Mouse (Mus musculus) bone marrow macrophage, adult 2 months (primary cell): ENCODE results near the gene Cfap73. TPM values are rescaled to one million over a fixed set of nuclear protein-coding genes. Genes with fewer than 3 reads are reported as not detected.

ENCODE experiments used
- H3K27ac ChIP-seq: 2 replicates; pipeline ENCODE4 v1.5.1; 2012; ENCODE audit warnings: low read depth, low read length; ENCODE audit not compliant: insufficient read depth
- H3K4me1 ChIP-seq: 2 replicates; pipeline ENCODE4 v1.6.1; 2012; ENCODE audit warnings: low read length; ENCODE audit not compliant: control insufficient read depth, insufficient read depth
- H3K4me3 ChIP-seq: 2 replicates; pipeline ENCODE4 v1.5.1; 2012; ENCODE audit warnings: mild to moderate bottlenecking, low read length, moderate library complexity; ENCODE audit not compliant: insufficient read depth
- CTCF ChIP-seq: IDR thresholded peaks from 2 replicates; pipeline ENCODE4 v1.5.1; 2012; ENCODE audit warnings: low read depth, mild to moderate bottlenecking, low read length, moderate library complexity
- POLR2A ChIP-seq: IDR thresholded peaks from 2 replicates; pipeline ENCODE4 v1.6.1; 2012; ENCODE audit warnings: mild to moderate bottlenecking, low read depth, low read length, borderline replicate concordance
- polyA plus RNA-seq: library from polyadenylated mRNA; stranded (reverse); fragments of >200 nt; gene quantifications from 2 replicates; pipeline ENCODE4 v1.2.4, GENCODE M21; 2012; ENCODE audit not compliant: missing spikeins, insufficient read depth, insufficient read length

The Cfap73 gene
- polyA plus RNA-seq, 1 experiment: not detected

DNA sequence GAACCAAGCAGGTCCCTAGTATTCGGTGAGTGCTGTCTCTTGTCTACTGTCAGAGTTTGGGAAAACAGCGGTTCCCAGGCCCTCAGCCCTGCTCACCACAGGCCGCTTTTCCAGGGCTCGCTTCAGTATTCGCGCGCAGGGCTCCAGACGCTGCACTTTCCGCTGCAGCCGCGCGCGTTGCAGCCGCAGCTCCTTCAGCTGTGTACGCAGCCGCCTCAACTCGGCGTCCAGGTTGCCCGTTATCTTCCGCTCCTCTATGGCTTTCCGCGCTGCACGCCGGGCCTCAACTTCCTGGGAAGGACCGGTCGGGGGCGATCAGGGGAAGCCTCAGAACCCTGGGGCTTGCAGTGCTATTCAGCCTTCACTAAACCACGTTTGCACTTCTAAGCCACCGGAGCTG, 2.9 kb downstream of the Cfap73 start:
- no peak overlapping the region for H3K27ac ChIP-seq
- TF ChIP-seq POLR2A (no peak), CTCF (no peak)
- H3K4me3 ChIP-seq: no peak overlapping the region
- H3K4me1 ChIP-seq: no peaks in the 10 kb centered on the region

DNA sequence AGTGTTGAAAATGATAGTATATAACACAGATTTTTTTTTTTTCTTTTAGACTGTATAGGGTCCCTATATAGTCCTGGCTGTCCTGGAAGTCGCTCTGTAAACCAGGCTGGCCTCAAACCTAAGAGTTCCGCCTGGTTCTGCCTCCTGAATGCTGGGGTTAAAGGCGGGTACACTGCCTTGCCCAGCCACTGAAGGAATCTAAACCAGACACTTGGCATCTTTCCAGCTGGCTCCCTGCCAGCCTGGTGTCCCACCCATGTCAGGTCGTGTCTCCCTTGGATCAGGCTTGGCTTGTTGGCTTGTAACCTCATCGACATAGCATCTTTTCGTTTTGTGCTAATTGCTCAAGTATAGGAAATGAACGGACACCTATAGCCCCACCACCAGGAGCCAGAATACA, 5.4 kb downstream of the Cfap73 start:
- Histone ChIP-seq H3K4me1 (no peaks in the 10 kb centered on the region), H3K4me3 (no peak overlapping the region), H3K27ac (no peak overlapping the region)
- TF ChIP-seq POLR2A (no peak), CTCF (no peak)

DNA sequence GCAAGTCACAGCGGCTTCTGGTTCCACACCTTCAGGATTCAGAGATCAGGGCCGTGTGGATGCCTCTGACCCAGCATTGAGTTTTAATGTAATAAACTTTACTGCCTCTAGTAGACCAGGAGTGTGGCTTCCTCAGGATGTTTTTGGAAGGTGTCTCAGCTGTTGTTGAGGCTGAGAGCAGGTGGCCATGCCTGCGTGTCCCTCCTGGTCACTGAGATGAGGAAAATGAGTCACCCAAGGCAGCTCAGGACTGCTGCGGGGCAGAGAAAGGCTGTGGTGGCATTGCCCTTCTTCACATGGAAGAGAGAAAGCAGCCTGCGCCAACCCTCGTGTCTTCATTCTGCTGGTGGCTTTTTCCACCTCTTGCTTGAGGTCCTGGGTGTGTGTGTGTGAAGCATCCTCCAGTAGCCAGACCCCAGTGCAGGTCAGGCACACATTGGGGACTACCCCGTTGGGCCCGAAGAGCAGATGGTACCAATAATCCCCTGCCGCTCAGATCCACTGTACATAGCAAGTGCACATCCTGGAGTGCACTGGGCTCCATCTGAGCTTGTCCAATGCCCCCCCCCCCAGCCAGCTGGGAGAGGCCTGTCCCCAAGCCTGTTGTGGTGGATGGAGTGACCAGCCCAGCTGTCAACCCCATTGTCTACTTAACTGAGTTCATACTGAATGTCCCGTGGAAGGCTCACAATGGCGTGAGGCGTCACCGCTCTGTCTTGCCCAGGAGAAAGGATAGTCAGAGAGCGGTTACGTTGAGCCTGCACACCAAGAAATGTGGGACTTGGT, 6.3 kb downstream of the Cfap73 start:
- Histone ChIP-seq H3K4me3 (no peak overlapping the region), H3K4me1 (no peaks in the 10 kb centered on the region), H3K27ac (no peak overlapping the region)
- no peak for TF ChIP-seq CTCF
- TF ChIP-seq POLR2A: no peak

DNA sequence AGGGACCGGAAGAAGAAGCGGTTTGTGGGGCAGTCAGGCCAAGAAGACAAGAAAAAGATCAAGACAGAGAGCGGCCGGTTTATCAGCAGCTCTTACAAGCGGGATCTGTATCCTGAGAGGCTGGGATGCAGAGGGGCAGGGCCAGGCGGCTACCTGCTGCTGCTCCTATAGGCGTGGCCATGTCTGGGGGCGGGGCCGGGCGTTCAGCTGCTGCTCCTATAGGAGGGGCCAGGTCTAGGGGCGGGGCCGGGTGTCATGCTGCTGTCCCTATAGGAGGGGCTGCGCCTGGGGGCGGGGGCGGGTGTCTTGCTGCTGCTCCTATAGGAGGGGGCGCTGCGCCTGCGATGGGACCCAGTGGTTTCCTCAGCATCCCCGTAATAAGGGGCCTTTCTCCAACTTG, 7.6 kb downstream of the Cfap73 start:
- no peaks in the 10 kb centered on the region for H3K4me1 ChIP-seq
- TF ChIP-seq POLR2A (no peak), CTCF (no peak)
- no peak overlapping the region for H3K27ac ChIP-seq
- no peak overlapping the region for H3K4me3 ChIP-seq

DNA sequence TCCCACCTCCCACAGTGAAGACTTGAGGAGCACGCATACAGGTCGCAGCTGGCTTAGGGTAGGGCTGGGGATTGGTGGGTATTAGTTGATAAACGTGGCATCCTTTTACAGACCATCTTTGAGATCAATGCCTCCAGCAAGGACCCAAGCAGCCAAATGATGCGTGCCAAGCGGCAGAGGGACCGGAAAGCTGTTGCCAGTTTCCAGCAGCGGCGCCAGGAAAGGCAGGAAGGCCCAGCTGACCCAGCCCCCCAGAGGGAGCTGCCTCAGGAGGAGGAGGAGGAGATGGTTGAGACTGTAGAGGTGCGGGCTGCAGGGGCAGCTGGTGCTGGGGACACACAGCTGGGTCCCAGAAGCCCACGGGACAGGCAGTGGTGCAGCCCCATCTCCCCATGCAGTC, 9.6 kb downstream of the Cfap73 start:
- TF ChIP-seq CTCF (no peak), POLR2A (no peak)
- H3K27ac ChIP-seq: no peak overlapping the region

DNA sequence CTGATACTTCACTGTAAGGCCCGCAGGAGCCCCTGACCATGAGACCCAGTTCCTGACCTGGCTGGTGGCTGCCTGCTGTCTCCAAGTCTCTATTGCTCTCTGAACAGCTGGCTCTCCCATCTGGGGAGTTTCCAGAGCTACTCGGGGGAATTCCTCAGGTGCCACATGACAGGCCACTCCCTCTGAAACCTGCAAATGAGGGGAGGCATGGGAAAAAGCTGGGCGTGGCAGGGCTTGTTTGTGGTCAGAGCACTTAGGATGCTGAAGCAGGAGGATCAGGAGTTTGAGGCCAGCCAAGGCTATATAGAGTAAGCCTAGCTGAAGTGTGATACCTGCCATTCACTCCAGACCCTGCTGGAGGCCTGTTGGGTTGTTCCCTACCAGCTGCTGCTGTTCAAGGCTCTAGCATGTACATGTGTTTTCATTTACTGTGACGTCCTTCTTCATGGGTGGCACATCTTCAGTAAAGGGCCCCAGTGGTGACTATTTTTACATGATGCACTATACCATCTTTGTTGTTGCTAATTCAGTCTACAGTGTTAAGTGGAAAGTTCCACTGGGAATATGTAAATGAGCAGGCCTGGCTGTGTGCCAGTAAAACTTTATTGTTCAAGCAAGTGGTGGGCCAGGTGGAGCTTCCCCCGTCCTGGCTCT, 11.7 kb downstream of the Cfap73 start:
- TF ChIP-seq POLR2A: no peak
- TF ChIP-seq CTCF: no peak
- no peak overlapping the region for H3K4me3 ChIP-seq
- no peak overlapping the region for H3K27ac ChIP-seq
- H3K4me1 ChIP-seq: no peaks in the 10 kb centered on the region

More for the DNA sequence above, 9.6 kb downstream of the Cfap73 start:
- no peaks in the 10 kb centered on the region for H3K4me1 ChIP-seq
- H3K4me3 ChIP-seq: no peak overlapping the region

DNA sequence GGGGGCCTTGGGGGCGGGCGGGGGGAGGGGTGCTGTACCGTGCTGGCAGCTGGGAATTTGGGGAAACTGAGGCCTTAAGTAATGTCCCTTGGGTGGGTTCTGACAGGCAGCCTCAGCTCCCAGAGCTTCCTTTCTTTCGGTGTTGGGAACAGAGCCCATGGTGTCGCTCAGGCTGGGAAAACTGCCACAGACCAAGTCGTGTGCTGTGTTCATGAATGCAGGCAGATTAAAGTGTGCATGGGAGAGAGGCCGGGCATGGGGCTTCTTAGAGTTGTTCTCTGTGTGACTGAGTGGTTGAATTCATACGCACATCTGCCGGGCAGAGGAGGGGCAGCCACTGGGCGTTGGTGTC, 12.2 kb downstream of the Cfap73 start:
- no peak overlapping the region for H3K4me3 ChIP-seq
- H3K4me1 ChIP-seq: no peaks in the 10 kb centered on the region
- no peak for TF ChIP-seq CTCF
- no peak for TF ChIP-seq POLR2A
- no peak overlapping the region for H3K27ac ChIP-seq

DNA sequence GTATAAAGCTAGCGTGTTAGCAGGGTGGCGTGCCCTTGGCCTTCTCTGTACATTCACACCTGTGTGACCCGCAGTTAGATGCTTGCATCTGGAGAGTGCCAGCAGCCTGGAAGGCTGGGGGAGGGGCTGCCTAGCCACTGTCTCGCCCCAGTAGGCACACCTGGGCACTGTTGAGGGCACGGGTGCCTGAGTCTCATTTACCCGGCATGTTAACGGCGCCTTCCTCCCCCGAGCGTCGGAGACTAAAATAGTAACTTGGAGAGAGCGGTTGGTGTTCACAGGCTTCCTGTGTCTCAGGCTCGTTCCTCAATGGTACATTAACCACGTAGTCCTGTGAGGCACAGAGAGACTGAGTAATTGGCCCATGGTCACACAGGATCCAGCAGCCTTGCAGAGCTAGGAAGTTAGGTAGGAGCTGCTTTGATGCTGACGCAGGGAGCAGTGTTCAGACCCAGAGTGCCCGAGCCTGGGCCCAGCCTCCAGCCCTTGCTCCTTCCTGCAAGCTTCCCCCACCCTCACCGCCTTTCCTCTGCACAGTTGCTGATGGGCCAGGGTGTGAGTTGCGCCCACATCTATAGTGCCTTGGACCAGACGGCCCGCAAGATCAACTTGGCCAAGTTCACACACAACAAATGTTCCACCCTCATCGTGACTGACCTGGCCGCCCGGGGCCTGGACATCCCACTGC, 12.8 kb downstream of the Cfap73 start:
- TF ChIP-seq CTCF (no peak), POLR2A (no peak)
- H3K4me3 ChIP-seq: no peak overlapping the region
- H3K27ac ChIP-seq: no peak overlapping the region
- no peaks in the 10 kb centered on the region for H3K4me1 ChIP-seq

DNA sequence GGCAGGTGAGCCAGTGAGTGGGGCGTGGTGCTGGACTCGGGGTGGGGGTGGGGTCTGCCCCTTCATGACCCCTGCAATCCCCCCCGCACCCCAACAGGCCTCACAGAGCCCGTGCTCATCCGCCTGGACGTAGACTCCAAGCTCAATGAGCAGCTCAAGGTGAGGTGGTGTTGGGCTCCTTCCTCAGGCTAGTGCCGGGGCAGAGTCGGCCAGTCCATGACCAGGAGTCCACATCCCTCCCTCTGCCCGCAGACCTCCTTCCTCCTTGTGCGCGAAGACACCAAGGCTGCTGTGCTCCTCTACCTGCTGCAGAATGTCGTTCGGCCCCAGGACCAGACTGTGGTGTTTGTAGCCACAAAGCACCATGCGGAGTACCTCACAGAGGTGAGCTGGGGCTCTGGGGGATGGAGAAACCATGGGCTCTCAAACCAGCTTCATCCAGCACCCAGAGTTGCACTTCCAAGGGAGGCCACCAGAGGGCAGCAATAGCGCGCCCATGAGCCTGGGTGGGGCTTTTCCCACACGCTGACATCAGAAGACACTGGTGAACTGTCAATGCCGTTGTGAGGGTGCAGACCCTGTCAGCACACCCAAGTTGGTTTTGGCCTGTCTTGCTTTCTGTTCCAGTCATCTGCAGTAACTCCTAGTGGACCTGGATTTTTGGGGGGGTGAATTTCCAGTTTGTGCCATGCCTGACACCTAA, 13.5 kb downstream of the Cfap73 start:
- no peak overlapping the region for H3K27ac ChIP-seq
- no peaks in the 10 kb centered on the region for H3K4me1 ChIP-seq
- TF ChIP-seq CTCF: peak; percentile 83
- no peak for TF ChIP-seq POLR2A
- H3K4me3 ChIP-seq: no peak overlapping the region
